Mouse (Mus musculus) inflammation-experienced regulatory T-cells, adult 6 months (primary cell): ENCODE measurements around the gene Wfdc18. TPM values are rescaled to one million over a fixed set of nuclear protein-coding genes. Genes with fewer than 3 reads are reported as not detected.

ENCODE experiments used
- ATAC-seq: one replicate; pipeline ENCODE4 v1.8.0; 2017
- polyA plus RNA-seq, 3 experiments: library from polyadenylated mRNA; unstranded; fragments of 100-300 nt; shearing (Covaris generic); gene quantifications; one replicate each; pipeline ENCODE4 v1.2.1; 2017

Gene Wfdc18
- polyA plus RNA-seq, 3 experiments from 2014 or later, result not detected

DNA sequence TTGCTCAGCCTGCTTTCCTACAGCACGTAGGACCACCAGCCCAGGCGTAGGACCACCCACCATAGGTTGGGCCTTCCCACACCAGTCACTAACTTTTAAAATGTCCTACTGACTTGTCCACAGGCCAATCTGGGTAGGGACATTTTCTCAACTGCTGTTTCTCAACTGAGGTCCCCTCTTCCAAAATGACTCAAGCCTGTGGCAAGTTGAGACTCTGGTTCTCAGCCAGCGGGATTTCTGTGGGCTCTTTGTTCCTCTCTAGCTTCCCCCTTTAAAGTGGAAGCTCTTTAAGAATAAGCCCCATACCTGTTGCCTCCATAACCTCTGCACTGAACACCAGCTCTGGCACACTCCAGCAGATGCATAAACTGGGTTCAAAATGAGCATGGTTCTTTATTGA, 34.7 kb downstream of the Wfdc18 start:
- ATAC-seq, result no peak

DNA sequence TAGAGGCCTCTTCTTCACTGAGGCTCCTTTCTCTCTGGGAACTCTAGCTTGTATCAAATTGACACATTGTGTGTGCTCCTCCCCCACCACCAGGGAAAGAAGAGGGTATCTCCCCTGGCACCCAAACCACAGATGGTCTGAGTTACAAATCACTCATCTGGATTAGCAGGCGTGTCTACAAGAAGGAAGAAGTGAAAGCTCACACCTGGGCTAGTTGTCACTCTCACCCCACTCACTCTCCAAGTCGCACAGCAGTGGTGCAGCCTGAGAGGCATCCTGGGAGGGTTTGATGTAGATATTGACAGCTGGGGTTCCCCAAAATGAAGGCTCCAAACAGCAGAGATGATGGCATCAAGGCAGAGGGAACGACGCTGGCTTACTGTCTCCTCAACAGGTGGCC, 37.3 kb downstream of the Wfdc18 start:
- ATAC-seq, result no peak

DNA sequence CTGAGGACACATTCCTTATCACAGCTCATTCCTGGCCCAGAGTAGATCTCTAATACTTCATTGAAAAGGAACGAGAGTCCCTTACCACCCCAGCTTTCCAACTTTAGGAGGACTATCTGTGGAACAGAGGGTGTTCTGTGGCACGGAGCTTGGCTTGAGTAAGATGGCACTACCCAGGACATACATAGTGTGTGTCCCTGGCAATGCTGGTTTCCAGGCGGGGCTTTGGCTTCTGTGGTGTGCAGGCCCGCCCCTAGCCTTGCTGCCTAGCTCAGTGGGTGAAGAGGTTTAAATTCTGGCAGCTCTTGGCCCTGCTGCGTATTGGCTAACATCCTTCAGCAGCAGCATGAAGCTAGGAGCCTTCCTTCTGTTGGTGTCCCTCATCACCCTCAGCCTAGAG, 37.9 kb downstream of the Wfdc18 start, which contains the start of gene Wfdc21:
Gene Wfdc21 (plus strand): TSS at position 260 of the 400 bp plus-strand sequence.
- ATAC-seq, result no peak

DNA sequence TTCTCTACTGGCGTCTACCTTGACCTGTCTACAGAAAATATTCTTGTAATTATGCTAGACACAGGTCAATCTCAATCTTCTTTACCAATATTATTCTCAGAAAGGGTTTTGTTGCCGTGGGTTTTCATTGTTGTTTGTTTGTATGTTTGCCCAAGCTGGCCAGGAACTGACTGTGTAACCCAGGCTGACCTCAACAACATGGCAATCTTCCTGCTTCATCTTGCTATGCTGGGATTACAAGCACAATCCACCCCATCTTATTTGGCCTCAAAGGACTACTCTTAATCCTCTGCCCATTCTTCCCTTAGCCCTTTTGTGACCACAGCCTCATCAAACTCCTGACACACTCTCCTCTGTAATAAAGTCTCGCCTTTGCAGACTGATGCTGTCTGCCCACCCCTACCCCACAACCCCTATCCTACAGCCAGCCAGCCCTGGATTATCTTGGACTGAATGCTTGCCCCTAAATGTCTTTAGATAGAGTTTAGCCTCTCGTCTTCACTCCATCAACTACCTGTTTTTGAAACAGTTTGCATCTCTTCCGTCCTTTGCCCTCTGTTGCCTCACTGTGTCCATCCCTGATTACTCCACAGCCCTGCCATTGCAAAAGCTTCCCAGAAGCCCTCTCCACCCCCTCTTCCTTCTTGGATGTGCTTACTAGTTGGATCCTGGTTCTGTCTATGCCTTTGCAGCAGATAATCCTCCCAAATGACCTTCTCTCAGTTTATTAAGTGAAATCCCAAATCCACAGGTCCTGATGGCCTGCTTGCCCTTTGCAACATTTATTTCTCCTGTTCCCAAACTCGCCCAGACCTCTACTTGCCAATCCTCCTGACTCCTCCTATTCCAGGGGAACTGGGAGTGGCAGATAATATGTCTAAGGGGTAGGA, 38.8 kb downstream of the Wfdc18 start:
- ATAC-seq, result no peak

DNA sequence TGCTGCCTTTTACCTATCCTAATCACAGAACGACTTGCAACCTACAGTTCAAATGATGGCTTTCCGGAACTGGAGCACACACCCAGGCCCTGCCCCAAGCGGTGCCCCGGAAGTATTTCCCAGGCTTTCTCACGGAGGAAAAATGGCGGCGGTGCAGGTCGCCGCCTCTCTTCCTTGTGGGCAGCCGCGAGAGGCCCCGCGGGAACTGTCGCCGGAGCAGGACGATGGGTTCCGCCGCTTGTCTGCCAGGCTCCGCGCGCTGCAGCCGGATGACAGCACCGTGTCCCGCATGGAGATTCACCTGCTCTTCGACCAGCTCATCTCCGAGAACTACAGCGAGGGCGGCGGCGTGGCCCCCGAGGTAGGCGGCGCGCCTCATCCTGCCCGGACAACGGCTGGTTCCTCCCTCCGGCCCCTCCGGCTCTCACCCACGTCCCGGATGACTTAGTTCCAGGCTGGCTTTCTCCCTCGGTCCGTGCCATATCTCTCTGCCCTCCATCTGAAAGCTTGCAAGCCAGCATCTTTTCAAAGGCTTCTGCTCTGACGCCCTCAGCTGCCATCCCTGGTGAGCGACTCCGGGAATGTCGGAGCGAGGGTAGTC, 44.9 kb downstream of the Wfdc18 start, which contains the start of gene Heatr6:
Gene Heatr6 (plus strand): TSS at position 116 of the 601 bp plus-strand sequence.
- ATAC-seq, result peak; percentile 90

DNA sequence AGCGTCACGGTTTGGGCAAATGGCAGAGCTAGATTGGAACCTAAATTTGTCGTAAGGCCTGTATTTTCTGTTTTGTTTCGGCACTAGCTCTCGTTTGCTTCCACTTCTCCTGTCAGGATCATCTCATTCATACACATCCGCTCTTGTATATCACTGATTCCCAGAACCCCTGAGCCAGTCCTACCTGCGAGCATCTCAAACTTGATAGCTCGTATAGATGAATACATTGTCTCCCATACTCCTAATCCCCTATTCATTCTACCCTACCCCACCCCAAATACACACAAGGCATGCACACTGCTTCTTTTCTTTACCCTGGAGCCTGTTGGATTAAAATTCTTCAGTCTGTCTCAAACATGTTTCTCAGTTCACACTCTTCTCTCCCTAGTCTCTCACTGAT, 45.4 kb downstream of the Wfdc18 start:
- ATAC-seq, result no peak

Other genes with a start within 250 kb of the Wfdc18 start
- not detected for gene Mmp28, start 245.9 kb upstream of the Wfdc18 start, polyA plus RNA-seq
- 10 to 100 TPM; 17.8 to 20.6 (median 19.4) TPM for gene Taf15, start 235.9 kb upstream of the Wfdc18 start, polyA plus RNA-seq
- 1 to 10 TPM in 1 of 3 experiments, under 1 TPM in 1, not detected in 1; 0.24 to 6.5 TPM for gene Heatr9, start 186.8 kb upstream of the Wfdc18 start, polyA plus RNA-seq
- 1,000 to 10,000 TPM in 1 of 3 experiments, 100 to 1,000 TPM in 2; 180 to 6,393 (median 256) TPM for gene Ccl5, start 178.5 kb upstream of the Wfdc18 start, polyA plus RNA-seq
- gene Ccl9, start 130.4 kb upstream of the Wfdc18 start, polyA plus RNA-seq, result not detected
- 1 to 10 TPM in 1 of 3 experiments, not detected in 2; 1.3 TPM for gene Ccl6, start 115.9 kb upstream of the Wfdc18 start, polyA plus RNA-seq
- not detected for gene Rpl9-ps1, start 63.4 kb upstream of the Wfdc18 start, polyA plus RNA-seq
- gene Ccl3, start 59.7 kb upstream of the Wfdc18 start, polyA plus RNA-seq, result 10 to 100 TPM in 1 of 3 experiments, 1 to 10 TPM in 1, under 1 TPM in 1; 0.75 to 40.0 (median 1.2) TPM
- gene Ccl4, start 46.4 kb upstream of the Wfdc18 start, polyA plus RNA-seq, result 100 to 1,000 TPM in 1 of 3 experiments, 1 to 10 TPM in 2; 6.4 to 184 (median 8.0) TPM
- 1 to 10 TPM in 2 of 3 experiments, under 1 TPM in 1; 0.90 to 1.9 (median 1.4) TPM for gene Wfdc17, start 5.0 kb upstream of the Wfdc18 start, polyA plus RNA-seq
- gene Wfdc21, start 37.9 kb downstream of the Wfdc18 start, polyA plus RNA-seq, result not detected
- gene Heatr6, start 44.7 kb downstream of the Wfdc18 start, polyA plus RNA-seq, result 10 to 100 TPM; 28.7 to 42.7 (median 36.0) TPM
- gene Hnf1b, start 141.0 kb downstream of the Wfdc18 start, polyA plus RNA-seq, result not detected
- gene Ddx52, start 233.0 kb downstream of the Wfdc18 start, polyA plus RNA-seq, result 10 to 100 TPM; 75.0 to 84.6 (median 81.7) TPM